Mouse (Mus musculus): ENCODE data around the gene Ptger1. TPM values are rescaled to one million over a fixed set of nuclear protein-coding genes. Genes with fewer than 3 reads are reported as not detected.

The Ptger1 gene
- polyA plus RNA-seq (2017; shearing (Covaris generic)), result 3.3 TPM

GRCm38 (mm10) chr8:83665969-83666865 is at the start of gene Ptger1:
TSS of gene Ptger1 (plus strand) at chr8:83666678.

GRCm38 (mm10) chr8:83652030-83652743 is 14.3 kb upstream of the Ptger1 start, which contains the start of gene Gipc1:
TSS of gene Gipc1 (plus strand) at chr8:83652677.

GRCm38 (mm10) chr8:83698661-83699453 is 32.4 kb downstream of the Ptger1 start, which contains the start of gene Pkn1:
TSS of gene Pkn1 (minus strand) at chr8:83699179.

GRCm38 (mm10) chr8:83715031-83715690 is 48.7 kb downstream of the Ptger1 start, which contains the start of gene Ddx39:
TSS of gene Ddx39 (plus strand) at chr8:83715177.

Other genes starting within 250 kb of the Ptger1 start
- 23.0 TPM for gene Scoc, start 208.3 kb upstream of the Ptger1 start, polyA plus RNA-seq (2017; shearing (Covaris generic))
- gene Olfr370, start 130.9 kb upstream of the Ptger1 start, polyA plus RNA-seq (2017; shearing (Covaris generic)), result not detected
- 110 TPM for gene Ndufb7, start 100.0 kb upstream of the Ptger1 start, polyA plus RNA-seq (2017; shearing (Covaris generic))
- 299 TPM for gene Tecr, start 58.7 kb upstream of the Ptger1 start, polyA plus RNA-seq (2017; shearing (Covaris generic))
- 530 TPM for gene Dnajb1, start 58.5 kb upstream of the Ptger1 start, polyA plus RNA-seq (2017; shearing (Covaris generic))
- gene Gipc1, start 14.0 kb upstream of the Ptger1 start, polyA plus RNA-seq (2017; shearing (Covaris generic)), result 18.1 TPM
- 211 TPM for gene Pkn1, start 32.5 kb downstream of the Ptger1 start, polyA plus RNA-seq (2017; shearing (Covaris generic))
- 123 TPM for gene Ddx39, start 48.5 kb downstream of the Ptger1 start, polyA plus RNA-seq (2017; shearing (Covaris generic))
- 477 TPM for gene Adgre5, start 74.6 kb downstream of the Ptger1 start, polyA plus RNA-seq (2017; shearing (Covaris generic))
- 7.7 TPM for gene Adgrl1, start 233.4 kb downstream of the Ptger1 start, polyA plus RNA-seq (2017; shearing (Covaris generic))